Mouse (Mus musculus): ENCODE data around the gene Evi5l.

The Evi5l gene

GRCm38 (mm10) chr8:4165852-4166751, at the start of gene Evi5l:
Gene Evi5l, plus strand, starts transcription at chr8:4166567.
- DNase-seq = peak; percentile 100

GRCm38 (mm10) chr8:4133798-4134197, 32.6 kb upstream of the Evi5l start, which contains the start of gene Cd209g:
Gene Cd209g, plus strand, starts transcription at chr8:4134098.
- DNase-seq = no peak

DNA sequence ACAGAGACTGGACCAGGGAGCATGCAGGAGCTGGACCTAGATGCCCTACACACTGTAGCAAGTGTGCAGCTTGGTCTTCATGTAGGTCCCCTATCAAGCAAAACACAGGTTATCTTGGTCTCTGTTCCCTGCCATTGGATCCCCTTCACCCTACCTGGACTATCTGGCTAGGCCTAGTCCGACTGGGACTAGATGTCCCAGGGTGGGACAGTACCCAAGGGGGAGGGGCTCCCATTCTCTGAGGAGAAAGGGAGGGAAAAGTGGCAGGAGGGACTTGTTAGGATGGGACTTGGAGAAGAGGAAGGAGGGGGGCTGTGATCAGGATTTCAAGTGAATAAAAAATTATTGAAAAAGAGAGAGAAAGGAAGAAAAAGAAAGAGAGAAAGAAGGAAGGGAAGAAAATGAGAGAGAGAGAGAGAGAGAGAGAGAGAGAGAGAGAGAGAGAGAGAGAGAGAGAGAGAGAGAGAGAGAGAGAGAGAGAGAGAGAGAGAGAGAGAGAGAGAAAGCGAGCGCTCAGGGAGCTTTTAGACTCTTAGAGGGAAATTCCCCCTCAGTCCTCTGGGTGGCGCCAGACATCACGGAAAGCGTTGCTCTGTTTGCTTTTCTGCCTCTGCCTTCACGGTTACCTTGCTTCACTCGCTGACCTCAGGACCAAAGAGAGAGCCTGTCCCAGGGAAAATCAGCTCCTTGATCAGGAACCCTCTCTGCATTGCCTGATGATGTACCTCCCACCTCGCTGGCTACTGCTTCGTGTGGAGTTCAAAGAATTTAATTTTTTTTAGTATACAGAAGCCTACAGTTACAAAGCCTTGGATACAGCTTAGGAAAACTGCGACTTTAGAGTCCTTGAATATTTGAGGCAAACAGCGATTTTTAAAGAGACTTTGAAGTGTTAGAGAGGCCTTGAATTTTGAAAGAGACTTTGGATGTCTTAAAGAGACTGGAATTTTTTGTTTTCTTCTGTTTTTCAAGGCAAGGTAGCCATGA, 26.4 kb upstream of the Evi5l start:
- peak; percentile 78 for DNase-seq

DNA sequence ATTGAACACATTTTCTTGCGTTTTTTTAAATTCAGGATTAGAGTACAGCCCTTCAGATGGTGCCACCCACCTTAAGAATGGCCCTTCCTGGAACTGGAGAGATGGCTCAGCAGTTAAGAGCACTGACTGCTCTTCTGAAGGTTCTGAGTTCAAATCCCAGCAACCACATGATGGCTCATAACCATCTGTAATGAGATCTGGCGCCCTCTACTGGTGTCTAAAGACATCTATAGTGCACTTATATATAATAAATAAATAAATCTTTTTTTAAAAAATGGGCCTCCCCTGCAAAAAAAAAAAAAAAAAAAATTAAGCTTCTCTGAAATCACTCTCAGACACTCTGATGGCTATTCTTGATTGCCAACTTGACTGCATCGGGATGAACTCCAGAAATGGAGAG, 24.6 kb upstream of the Evi5l start:
- DNase-seq = no peak

DNA sequence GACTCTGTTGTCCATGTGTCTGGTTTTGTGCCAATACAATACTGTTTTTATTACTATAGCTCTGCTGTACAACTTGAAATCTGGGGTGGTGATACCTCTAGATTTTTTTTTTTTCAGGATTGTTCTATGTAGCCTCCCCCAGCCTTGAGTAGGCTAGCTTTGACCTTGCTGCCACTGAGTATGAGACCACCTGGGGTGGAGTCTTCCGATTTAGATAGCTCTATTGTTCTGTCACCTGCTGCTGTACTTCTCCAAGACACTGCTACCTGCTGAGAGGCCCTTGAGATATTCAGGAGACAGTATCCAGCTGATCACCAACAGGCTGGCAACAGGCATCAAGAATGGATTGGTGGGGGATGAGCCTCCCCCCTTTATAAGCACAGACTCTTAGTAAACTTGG, 19.1 kb upstream of the Evi5l start:
- DNase-seq = no peak

- DNase-seq = no peak
Measured at GRCm38 (mm10) chr8:4154878-4155277, 11.5 kb upstream of the Evi5l start.

DNA sequence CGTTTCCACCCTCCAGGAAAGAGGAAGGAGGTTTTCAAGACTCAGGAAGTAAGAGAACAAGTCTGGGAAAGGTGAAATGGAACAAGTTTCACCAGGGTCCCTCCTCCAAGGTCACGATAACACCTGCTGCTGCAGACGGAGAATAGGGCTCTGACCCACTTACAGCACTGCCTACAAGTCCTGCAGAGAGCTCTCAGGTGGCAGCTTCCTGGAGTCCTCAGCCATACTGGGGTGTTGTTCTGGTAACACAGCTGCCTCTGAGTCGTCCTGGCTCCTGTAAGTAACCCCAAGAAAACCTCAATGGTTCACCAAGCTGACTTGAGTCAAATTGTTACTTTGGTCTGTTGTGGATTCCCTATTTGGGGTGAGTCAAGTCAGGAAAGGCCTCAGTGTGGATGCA, 3.6 kb upstream of the Evi5l start:
- no peak for DNase-seq

- peak; percentile 9 for DNase-seq
Measured at GRCm38 (mm10) chr8:4165176-4165851, 1.1 kb upstream of the Evi5l start.

DNA sequence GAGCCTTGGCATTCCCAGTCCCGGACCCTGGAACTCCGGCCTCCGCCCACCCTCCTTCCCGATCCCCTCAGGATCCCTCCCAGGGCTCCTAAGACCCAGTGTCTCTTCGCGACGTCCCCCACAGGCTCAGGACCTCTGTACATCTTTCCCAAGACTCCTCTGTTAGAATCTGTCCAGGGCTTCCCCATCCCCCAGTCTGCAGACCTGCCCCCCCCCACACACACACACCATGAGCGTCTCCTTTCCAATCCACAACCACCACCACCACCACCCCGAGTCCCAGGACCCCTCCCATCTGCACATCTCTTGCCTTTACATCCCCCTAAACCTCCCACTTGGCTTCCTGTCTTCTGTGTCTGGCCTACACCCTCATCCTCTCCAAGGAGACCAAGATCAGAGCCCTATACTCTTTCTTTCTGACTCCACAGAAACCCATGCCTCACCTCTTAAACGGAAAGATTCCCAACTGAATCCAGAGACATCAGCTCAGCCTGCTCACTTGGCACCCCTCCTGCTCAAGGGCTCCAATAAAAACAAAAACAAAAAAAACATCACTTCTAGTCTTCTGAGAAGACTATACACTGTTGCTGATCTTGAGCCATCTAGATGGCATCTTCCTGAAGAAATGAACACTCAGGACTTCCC, 636 bp downstream of the Evi5l start:
- DNase-seq = no peak

DNA sequence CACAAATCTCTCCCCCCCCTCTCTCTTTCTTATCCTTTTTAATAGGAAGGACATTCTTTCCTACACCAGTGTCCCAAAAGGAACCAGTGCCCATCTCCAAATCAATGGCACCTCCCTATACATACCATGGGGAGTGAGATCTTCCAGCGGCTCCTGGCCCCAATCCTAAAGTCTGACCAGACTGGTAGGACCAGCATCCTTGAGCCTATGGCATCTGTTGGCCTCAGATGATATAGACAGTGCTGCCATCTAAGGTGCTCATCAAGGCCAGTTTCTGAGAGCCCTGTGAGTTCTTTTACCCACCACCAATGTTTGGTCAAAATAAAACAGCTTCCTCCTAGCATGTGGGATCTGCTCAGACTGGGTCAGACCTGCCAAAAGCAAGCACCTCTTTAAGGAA, 1.6 kb downstream of the Evi5l start:
- DNase-seq = no peak

GRCm38 (mm10) chr8:4172486-4172885, 6.1 kb downstream of the Evi5l start:
- DNase-seq = no peak

GRCm38 (mm10) chr8:4174018-4174417, 7.7 kb downstream of the Evi5l start:
- DNase-seq = no peak

DNA sequence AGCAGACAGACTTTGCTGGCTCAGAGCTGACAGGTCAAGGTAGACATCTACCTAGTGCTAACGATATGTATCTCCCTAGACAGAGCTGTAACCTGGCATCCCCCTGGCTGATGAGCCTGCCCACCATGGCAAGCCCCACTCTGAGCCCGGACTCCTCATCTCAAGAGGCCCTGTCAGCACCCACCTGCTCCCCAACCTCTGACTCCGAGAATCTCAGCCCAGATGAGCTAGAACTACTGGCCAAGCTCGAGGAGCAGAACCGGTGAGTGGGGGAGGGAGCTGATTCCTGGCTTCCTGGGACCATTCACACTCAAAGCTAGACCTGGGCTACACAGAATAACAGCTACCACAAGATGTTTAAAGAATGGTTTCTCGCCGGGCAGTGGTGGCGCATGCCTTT, 17.0 kb downstream of the Evi5l start:
- DNase-seq = no peak

GRCm38 (mm10) chr8:4186151-4186550, 19.8 kb downstream of the Evi5l start:
- DNase-seq = no peak

DNA sequence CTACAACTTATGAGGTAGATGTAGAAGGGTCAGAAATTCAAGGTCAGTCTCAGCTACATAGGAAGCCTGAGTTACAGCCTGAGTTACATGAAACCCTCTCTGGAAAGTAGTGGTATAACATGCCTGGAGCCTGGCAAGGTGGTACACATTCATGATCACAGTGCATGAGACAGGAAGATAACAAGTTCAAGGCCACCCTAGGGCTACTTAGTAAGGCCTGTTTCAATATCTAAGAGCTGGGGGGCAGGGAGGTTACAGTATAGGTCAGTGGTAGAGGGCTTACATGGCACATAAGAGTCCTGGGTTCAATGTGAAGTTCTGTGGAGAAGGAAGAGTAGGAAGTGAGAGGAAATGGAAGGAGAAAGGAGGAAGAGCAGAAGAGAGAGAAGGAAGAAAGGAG, 22.2 kb downstream of the Evi5l start:
- no peak for DNase-seq

DNA sequence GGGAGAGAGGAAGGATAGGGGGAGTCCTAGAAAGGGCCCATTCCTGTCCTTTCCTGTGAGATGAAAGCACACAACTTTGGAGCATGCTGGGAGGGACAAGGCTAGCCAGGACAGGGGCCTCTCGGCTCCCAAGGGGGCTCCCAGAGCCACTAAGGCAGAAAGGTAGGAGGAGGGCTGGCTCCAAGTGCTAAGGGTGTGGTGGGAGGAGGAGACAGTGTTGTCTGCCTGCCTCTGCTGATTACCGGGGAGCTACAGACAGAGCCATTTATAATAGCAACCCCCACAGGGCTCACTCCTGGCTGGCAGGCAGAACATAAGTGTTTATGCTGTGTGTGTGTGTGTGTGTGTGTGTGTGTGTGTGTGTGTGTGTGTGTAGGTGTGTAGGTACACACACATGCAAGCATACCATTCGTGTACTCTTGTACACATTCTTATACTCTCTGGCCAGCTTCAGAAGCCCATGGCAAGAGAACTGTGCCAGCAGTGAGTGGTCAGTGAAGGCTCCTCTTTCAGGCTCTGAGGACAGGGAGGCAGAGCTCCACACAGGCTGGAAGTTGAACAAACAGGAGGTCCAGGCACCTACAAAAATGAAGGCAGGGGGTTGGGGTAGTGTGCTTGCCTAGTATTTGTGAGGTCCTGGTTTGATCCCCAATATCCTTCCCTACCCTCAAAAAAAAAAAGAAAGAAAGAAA, 22.8 kb downstream of the Evi5l start:
- DNase-seq = no peak

GRCm38 (mm10) chr8:4192305-4192704, 25.9 kb downstream of the Evi5l start:
- no peak for DNase-seq

DNA sequence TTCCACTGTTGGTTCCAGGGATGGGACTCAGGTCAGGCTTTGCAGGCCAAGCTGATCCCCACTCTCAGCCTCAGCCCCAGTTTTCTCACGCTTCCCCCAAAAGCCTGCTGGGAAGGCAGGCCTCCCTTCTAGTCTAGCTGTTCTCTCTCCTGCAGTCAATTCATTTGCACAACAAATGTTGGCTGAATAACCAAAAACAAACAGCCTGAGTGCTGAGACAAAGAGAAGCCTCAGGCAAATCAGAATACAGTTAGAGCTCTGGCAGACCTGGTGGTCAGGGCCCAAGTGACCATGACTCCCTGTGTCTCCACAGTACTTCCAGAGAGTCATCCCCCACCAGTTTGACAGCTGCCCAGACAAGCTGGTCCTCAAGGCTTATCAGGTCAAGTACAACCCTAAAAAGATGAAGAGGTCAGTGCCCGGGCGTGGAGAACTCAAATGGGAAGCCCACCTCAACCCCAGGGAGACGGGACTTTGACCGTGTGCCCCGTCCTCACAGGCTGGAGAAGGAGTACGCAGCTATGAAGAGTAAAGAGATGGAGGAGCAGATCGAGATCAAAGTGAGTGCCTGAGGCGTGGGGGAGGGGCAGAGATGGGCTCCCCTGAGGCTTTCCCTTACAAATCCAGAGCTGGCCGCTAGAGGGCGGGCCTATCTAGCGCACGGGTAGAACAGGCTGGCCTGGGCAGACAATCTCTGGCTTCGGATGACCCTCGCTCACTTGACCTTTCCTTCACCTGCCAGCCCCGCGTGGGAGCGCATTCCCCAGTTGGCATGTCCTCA, 26.6 kb downstream of the Evi5l start:
- DNase-seq = peak; percentile 92

GRCm38 (mm10) chr8:4193588-4193894, 27.2 kb downstream of the Evi5l start:
- no peak for DNase-seq

- DNase-seq = no peak
Measured at GRCm38 (mm10) chr8:4201321-4201720, 35.0 kb downstream of the Evi5l start.
